Mouse (Mus musculus) limb, embryonic 13.5 days (tissue): ENCODE measurements around the gene Slc25a34. TPM values are rescaled to one million over a fixed set of nuclear protein-coding genes. Genes with fewer than 3 reads are reported as not detected.

Source experiments
- ATAC-seq: fragments of 200-750 bp; cut with Nextera tagmentation; 2 replicates; pipeline ENCODE4 v1.8.0; 2017; ENCODE audit warnings: low read depth, moderate number of reproducible peaks, moderate TSS enrichment; ENCODE audit not compliant: low FRiP score
- H3K27ac ChIP-seq: fragments of 300-500 bp; sonication (generic); 2 replicates; pipeline ENCODE4 v1.5.1; 2015; ENCODE audit warnings: inconsistent platforms, mild to moderate bottlenecking, moderate library complexity
- H3K27me3 ChIP-seq: fragments of 300-500 bp; sonication (generic); 2 replicates; pipeline ENCODE4 v1.6.1; 2015; ENCODE audit warnings: mild to moderate bottlenecking, inconsistent platforms
- H3K36me3 ChIP-seq: fragments of 300-500 bp; sonication (generic); 2 replicates; pipeline ENCODE4 v1.6.1; 2015; ENCODE audit warnings: inconsistent platforms, mild to moderate bottlenecking, moderate library complexity
- H3K4me1 ChIP-seq: fragments of 300-500 bp; sonication (generic); 2 replicates; pipeline ENCODE4 v1.6.1; 2015; ENCODE audit warnings: inconsistent platforms
- H3K4me2 ChIP-seq: fragments of 300-500 bp; sonication (generic); replicated peaks from 2 replicates; pipeline ENCODE4 v1.6.1; 2015; ENCODE audit warnings: inconsistent platforms, mild to moderate bottlenecking, moderate library complexity
- H3K4me3 ChIP-seq: fragments of 300-500 bp; sonication (generic); 2 replicates; pipeline ENCODE4 v1.5.1; 2015; ENCODE audit warnings: moderate library complexity, mild to moderate bottlenecking, inconsistent platforms
- H3K9ac ChIP-seq: fragments of 300-500 bp; sonication (generic); 2 replicates; pipeline ENCODE4 v1.6.1; 2015; ENCODE audit warnings: mild to moderate bottlenecking, inconsistent platforms
- H3K9me3 ChIP-seq: fragments of 300-500 bp; sonication (generic); 2 replicates; pipeline ENCODE4 v1.6.1; 2016; ENCODE audit warnings: inconsistent platforms
- WGBS: fragments of 180-500 bp; shearing (Covaris S2); methylation state at CpG from one replicate; pipeline ENCODE4 v1.1.7; 2015; 5-methylcytosine and 5-hydroxymethylcytosine counted together
- polyA plus RNA-seq: library from polyadenylated mRNA; unstranded; fragments of >200 nt; fragmentation: Nextera tagmentation; extraction: Ambion mirVana; gene quantifications from 2 replicates; pipeline ENCODE4 v1.2.1, GENCODE M21; 2015

Slc25a34 gene
- polyA plus RNA-seq, 1 experiment from 2014 or later = not detected

DNA sequence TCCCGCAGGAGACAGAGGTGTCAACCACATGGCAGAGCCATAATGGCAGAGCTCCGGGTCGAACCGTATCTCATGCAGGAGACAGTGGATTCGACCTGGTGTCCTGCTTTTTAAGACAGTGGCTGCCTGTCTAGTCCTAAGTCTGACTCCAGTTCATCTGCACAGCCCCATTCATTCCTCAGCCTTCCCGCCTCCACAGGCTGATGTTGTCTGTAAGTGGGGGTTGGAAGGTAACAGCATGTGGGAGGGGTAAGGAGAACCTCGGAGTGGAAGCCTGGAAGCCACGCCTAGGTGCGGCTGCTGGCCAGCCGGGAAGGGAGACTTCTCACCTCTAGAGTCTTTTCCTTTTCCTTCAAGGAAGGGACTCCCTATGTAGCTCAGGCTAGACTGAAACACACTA, 51.7 kb downstream of the Slc25a34 start:
- Histone ChIP-seq H3K4me2 (no peak overlapping the region), H3K27ac (no peak overlapping the region), H3K4me1 (peaks cover 18% of the 10 kb centered on the region), H3K27me3 (no peaks in the 10 kb centered on the region), H3K9ac (no peak overlapping the region), H3K9me3 (no peaks in the 10 kb centered on the region), H3K36me3 (peaks cover 8% of the 10 kb centered on the region), H3K4me3 (no peak overlapping the region)
- WGBS = 56% methylated on average over 10 of the region's 10 CpGs
- ATAC-seq = no peak

DNA sequence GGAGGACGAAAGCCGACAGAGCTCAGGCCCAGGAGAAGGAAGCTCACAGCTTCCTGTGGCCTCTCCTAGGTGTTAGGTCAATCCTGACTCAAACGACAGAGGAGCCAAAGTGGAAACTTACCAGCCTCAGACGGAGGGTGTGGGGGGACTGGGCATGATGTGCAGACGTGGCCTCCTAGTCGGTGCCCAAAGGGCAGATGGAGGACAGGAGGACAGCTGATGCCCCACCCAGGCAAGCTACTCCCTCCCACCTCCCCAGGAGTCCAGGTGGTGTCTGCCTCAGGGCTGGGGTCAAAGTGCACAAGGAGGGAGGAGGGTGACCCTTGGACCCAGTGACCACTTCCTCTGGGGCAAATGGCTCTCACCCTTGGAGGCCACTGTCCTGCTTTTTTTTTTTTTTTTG, 52.3 kb downstream of the Slc25a34 start:
- no peak overlapping the region for H3K27ac ChIP-seq
- ATAC-seq = no peak

DNA sequence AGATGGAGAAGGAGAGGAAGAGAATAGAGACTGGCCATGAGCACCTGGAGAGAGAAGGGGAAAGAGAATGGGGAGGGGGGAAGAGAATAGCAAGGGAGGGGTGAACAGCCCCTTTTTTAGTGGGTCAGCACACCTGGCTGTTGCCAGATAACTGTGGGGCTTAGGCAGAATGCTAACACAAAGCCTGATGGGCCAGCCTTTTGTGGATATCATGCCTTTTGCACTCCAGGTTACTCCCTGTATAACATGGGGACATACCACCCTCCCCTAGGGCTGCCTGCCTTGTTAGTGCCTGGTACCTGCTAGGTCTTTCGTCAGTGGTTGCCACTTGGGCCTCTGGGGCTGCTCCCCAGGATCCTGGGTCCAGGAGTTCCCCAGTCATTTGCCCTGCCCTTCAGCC, 52.8 kb downstream of the Slc25a34 start:
- Histone ChIP-seq H3K9me3 (no peaks in the 10 kb centered on the region), H3K27me3 (no peaks in the 10 kb centered on the region), H3K27ac (no peak overlapping the region), H3K9ac (no peak overlapping the region), H3K4me1 (peaks cover 18% of the 10 kb centered on the region), H3K4me2 (no peak overlapping the region), H3K4me3 (no peak overlapping the region), H3K36me3 (no peaks in the 10 kb centered on the region)
- no peak for ATAC-seq
- 73% methylated on average over 1 of the region's 1 CpGs for WGBS

More for the DNA sequence above, 52.3 kb downstream of the Slc25a34 start:
- no peak overlapping the region for H3K4me3 ChIP-seq
- H3K4me2 ChIP-seq = no peak overlapping the region
- peaks cover 2% of the 10 kb centered on the region for H3K36me3 ChIP-seq
- H3K9ac ChIP-seq = no peak overlapping the region
- peaks cover 18% of the 10 kb centered on the region for H3K4me1 ChIP-seq
- H3K9me3 ChIP-seq = no peaks in the 10 kb centered on the region
- no peaks in the 10 kb centered on the region for H3K27me3 ChIP-seq
- 50% methylated on average over 6 of the region's 6 CpGs for WGBS

DNA sequence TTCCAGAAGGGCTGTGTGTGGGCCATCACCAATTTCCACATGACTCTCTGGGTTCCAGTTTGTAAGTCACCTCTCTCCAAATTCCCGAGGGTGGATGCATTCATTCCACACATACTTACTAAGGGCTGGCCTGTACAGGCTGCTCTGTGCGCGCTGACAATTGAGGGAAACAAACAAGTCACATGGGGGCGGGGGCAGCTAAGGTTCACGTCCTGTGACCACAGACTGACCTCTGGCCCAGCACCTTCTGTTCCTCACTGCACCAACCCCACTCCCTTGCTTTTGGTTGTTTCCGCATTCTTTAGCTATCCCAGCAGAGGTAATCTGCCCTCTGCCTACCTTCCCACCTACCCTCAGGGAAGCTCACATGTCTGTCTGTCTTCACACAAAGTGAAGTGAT, 53.6 kb downstream of the Slc25a34 start:
- WGBS = 68% methylated on average over 6 of the region's 6 CpGs
- no peaks in the 10 kb centered on the region for H3K36me3 ChIP-seq
- no peak overlapping the region for H3K9ac ChIP-seq
- no peak overlapping the region for H3K4me2 ChIP-seq
- H3K27me3 ChIP-seq = no peaks in the 10 kb centered on the region
- no peak overlapping the region for H3K27ac ChIP-seq
- H3K9me3 ChIP-seq = no peaks in the 10 kb centered on the region
- no peak for ATAC-seq
- peaks cover 21% of the 10 kb centered on the region for H3K4me1 ChIP-seq
- H3K4me3 ChIP-seq = no peak overlapping the region

DNA sequence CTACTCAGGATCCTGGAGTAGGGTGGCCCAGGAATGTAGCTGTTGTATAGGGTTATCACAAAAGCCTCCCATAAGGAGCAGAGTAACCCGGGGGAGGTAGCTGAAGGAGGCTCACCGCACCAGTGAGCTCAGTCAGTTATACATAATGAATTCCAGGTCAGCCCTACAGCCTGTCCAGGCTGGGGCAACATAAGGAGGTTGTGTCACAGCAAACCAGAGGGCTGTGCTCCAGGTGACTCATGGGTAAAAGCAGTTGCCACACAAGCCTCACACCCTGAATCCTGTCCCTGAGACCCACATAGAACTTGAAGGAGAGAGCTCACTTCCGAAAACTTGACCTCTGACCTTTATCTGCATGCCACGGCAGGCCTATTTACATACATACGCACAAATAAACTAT, 54.7 kb downstream of the Slc25a34 start:
- Histone ChIP-seq H3K9ac (no peak overlapping the region), H3K4me1 (peaks cover 18% of the 10 kb centered on the region), H3K4me2 (no peak overlapping the region), H3K27ac (no peak overlapping the region), H3K36me3 (no peaks in the 10 kb centered on the region), H3K9me3 (no peaks in the 10 kb centered on the region), H3K4me3 (no peak overlapping the region), H3K27me3 (no peaks in the 10 kb centered on the region)
- 83% methylated on average over 5 of the region's 5 CpGs for WGBS
- no peak for ATAC-seq

Other genes with a start within 250 kb of the Slc25a34 start
- gene Clcnka, start 225.1 kb downstream of the Slc25a34 start, polyA plus RNA-seq = 0.23 and 0.36 TPM in 2 replicates
- gene Clcnkb, start 207.8 kb downstream of the Slc25a34 start, polyA plus RNA-seq = not detected in 2 replicates
- gene Hspb7, start 203.0 kb downstream of the Slc25a34 start, polyA plus RNA-seq = 0.06 and 0.10 TPM in 2 replicates
- gene Srarp, start 187.7 kb downstream of the Slc25a34 start, polyA plus RNA-seq = not detected in 2 replicates
- 48.6 and 48.7 TPM in 2 replicates for gene Zbtb17, start 179.2 kb downstream of the Slc25a34 start, polyA plus RNA-seq
- gene Spen, start 85.2 kb downstream of the Slc25a34 start, polyA plus RNA-seq = 10.8 and 11.5 TPM in 2 replicates
- gene Fblim1, start 17.7 kb downstream of the Slc25a34 start, polyA plus RNA-seq = 62.4 and 67.7 TPM in 2 replicates
- gene Tmem82, start 5.2 kb downstream of the Slc25a34 start, polyA plus RNA-seq = 0.38 and 0.66 TPM in 2 replicates
- 7.9 and 8.7 TPM in 2 replicates for gene Plekhm2, start 41.1 kb upstream of the Slc25a34 start, polyA plus RNA-seq
- gene Rsc1a1, start 61.8 kb upstream of the Slc25a34 start, polyA plus RNA-seq = 1.3 TPM in 1 of 2 replicates, not detected in the other
- 21.8 and 23.4 TPM in 2 replicates for gene Ddi2, start 99.6 kb upstream of the Slc25a34 start, polyA plus RNA-seq
- gene Agmat, start 122.9 kb upstream of the Slc25a34 start, polyA plus RNA-seq = 0.13 TPM in 1 of 2 replicates, not detected in the other
- gene Dnajc16, start 167.1 kb upstream of the Slc25a34 start, polyA plus RNA-seq = 3.4 and 3.6 TPM in 2 replicates
- 17.1 and 17.2 TPM in 2 replicates for gene Casp9, start 169.8 kb upstream of the Slc25a34 start, polyA plus RNA-seq
- 0.20 TPM in 1 of 2 replicates, not detected in the other for gene Cela2a, start 202.3 kb upstream of the Slc25a34 start, polyA plus RNA-seq
- not detected in 2 replicates for gene Ctrc, start 222.5 kb upstream of the Slc25a34 start, polyA plus RNA-seq